Mouse (Mus musculus) embryonic facial prominence, embryonic 15.5 days (tissue): ENCODE results near the gene Arhgap10. TPM values are rescaled to one million over a fixed set of nuclear protein-coding genes. Genes with fewer than 3 reads are reported as not detected.

Experiments
- ATAC-seq: fragments of 200-750 bp; cut with Nextera tagmentation; 2 replicates; pipeline ENCODE4 v1.8.0; 2017; ENCODE audit warnings: low read depth, moderate TSS enrichment; ENCODE audit not compliant: insufficient number of reproducible peaks, low FRiP score, low TSS enrichment
- H3K27ac ChIP-seq: fragments of 300-500 bp; sonication (generic); replicated peaks from 2 replicates; pipeline ENCODE4 v1.5.1; 2015; ENCODE audit warnings: mild to moderate bottlenecking, inconsistent platforms
- H3K27me3 ChIP-seq: fragments of 300-500 bp; sonication (generic); 2 replicates; pipeline ENCODE4 v1.6.1; 2015; ENCODE audit warnings: inconsistent platforms
- H3K36me3 ChIP-seq: fragments of 300-500 bp; sonication (generic); 2 replicates; pipeline ENCODE4 v1.6.1; 2015; ENCODE audit warnings: mild to moderate bottlenecking, inconsistent platforms
- H3K4me1 ChIP-seq: fragments of 300-500 bp; sonication (generic); 2 replicates; pipeline ENCODE4 v1.6.1; 2015; ENCODE audit warnings: inconsistent platforms
- H3K4me2 ChIP-seq: fragments of 300-500 bp; sonication (generic); replicated peaks from 2 replicates; pipeline ENCODE4 v1.6.1; 2015; ENCODE audit warnings: mild to moderate bottlenecking, inconsistent platforms
- H3K4me3 ChIP-seq: fragments of 300-500 bp; sonication (generic); replicated peaks from 2 replicates; pipeline ENCODE4 v1.5.1; 2015; ENCODE audit warnings: mild to moderate bottlenecking, inconsistent platforms
- H3K9ac ChIP-seq: fragments of 300-500 bp; sonication (generic); 2 replicates; pipeline ENCODE4 v1.6.1; 2015; ENCODE audit warnings: inconsistent platforms
- H3K9me3 ChIP-seq: fragments of 300-500 bp; sonication (generic); replicated peaks from 2 replicates; pipeline ENCODE4 v1.6.1; 2016; ENCODE audit warnings: inconsistent platforms
- WGBS: fragments of 180-500 bp; shearing (Covaris S2); methylation state at CpG from one replicate; pipeline ENCODE4 v1.1.7; 2015; 5-methylcytosine and 5-hydroxymethylcytosine counted together
- polyA plus RNA-seq: library from polyadenylated mRNA; unstranded; fragments of >200 nt; fragmentation: Nextera tagmentation; extraction: Ambion mirVana; gene quantifications from 2 replicates; pipeline ENCODE4 v1.2.1, GENCODE M21; 2015

Gene Arhgap10
- polyA plus RNA-seq, 1 experiment from 2014 or later: 30.1 TPM

DNA sequence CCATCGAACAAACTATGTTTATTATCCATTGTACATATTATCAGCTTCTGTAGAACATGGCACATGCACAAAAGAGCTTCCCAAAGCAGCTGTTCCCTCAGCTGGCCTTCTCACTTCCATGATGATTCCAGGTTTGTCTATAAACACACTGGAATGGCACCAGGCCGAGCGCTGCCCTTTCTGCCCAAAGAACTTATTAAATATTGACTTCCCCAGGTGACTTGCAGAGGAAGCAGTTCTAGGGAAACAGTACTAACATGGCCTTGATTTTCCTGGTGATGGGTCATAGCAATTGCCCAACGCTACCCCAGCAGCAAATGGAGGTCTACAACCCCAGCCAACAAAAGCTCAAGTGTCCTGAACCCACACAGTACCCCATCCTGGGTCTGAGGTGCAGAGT, 239.5 kb downstream of the Arhgap10 start:
- H3K9me3 ChIP-seq: no peaks in the 10 kb centered on the region
- H3K4me1 ChIP-seq: peaks cover 4% of the 10 kb centered on the region; the same call in 1 of the 2 replicates
- H3K36me3 ChIP-seq: 0 out of 2 replicates have a peak, but pooled peaks cover 5% of the 10 kb centered on the region
- 91% methylated on average over 4 of the region's 4 CpGs for WGBS
- no peak for ATAC-seq
- no peak overlapping the region for H3K9ac ChIP-seq
- H3K4me2 ChIP-seq: no peak overlapping the region
- H3K27me3 ChIP-seq: no peaks in the 10 kb centered on the region
- H3K27ac ChIP-seq: no peak overlapping the region
- H3K4me3 ChIP-seq: no peak overlapping the region

DNA sequence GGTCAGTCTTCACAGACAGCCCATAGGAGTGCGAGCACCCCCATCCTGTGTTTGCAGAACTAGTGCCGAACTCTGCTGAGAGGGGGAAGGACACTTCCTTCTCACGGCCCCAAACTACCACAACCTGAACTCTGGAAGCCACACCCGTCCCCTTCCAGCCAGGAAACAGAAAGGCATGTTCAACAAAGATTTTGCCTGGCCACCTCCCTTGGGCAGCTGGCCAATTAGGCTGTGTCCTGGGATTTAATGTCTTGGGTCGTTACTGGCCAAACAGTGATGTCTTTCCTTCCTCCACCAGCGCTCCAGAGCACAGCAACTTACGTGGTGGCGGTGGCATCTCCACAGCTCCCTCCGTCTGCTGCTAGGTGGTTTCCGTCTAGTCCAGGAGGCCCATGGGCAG, 240.9 kb downstream of the Arhgap10 start:
- H3K9me3 ChIP-seq: no peaks in the 10 kb centered on the region
- 74% methylated on average over 10 of the region's 10 CpGs for WGBS
- ATAC-seq: no peak
- 0 out of 2 replicates have a peak, but pooled peaks cover 5% of the 10 kb centered on the region for H3K36me3 ChIP-seq
- H3K4me1 ChIP-seq: peaks cover 4% of the 10 kb centered on the region; the same call in 1 of the 2 replicates
- no peak overlapping the region for H3K4me2 ChIP-seq
- H3K4me3 ChIP-seq: no peak overlapping the region
- no peaks in the 10 kb centered on the region for H3K27me3 ChIP-seq
- H3K9ac ChIP-seq: no peak overlapping the region
- no peak overlapping the region for H3K27ac ChIP-seq

DNA sequence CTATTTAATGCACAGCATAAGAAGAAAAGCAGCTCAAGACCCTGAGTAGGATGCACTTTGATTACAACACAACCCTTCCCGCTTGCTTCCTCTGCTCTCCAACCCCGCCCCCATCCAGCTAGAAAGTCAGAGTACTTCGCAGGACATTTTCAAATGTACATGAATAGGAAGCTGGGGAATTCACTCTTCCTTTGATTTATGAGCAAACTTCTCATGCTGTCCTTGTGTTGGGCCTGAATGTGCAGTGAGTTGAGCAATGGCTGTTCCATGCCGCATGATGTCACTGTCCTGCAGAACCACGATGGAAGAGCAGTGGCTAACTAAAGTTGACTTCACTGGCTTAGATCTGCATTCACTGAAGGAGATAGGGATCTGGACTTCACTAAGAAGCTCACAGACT, 242.2 kb downstream of the Arhgap10 start:
- 85% methylated on average over 5 of the region's 5 CpGs for WGBS
- Histone ChIP-seq H3K4me1 (peaks cover 4% of the 10 kb centered on the region; the same call in 1 of the 2 replicates), H3K36me3 (peaks cover 12% of the 10 kb centered on the region; the same call in 1 of the 2 replicates), H3K27me3 (no peaks in the 10 kb centered on the region), H3K27ac (no peak overlapping the region), H3K9me3 (no peaks in the 10 kb centered on the region), H3K4me3 (no peak overlapping the region), H3K9ac (no peak overlapping the region), H3K4me2 (no peak overlapping the region)
- no peak for ATAC-seq

DNA sequence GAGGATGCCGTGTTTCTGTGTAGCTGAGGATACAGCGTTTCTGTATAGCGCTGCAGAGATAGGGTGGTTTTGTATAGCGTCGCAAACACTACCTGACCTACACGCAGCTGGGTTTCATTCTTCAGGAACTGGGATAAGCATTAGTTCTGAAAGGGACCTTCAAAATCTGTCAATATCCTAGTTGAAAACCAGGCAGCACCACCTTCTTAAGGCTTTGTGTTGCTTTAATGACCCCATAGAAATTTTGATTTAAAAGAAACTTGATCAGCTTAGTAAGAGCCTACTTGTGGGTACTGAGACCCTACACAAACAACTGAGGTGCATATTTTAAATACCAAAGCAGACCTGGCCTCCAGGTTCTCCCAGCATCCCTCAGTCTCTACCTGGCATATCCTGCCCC, 245.6 kb downstream of the Arhgap10 start:
- H3K9ac ChIP-seq: no peak overlapping the region
- H3K27me3 ChIP-seq: no peaks in the 10 kb centered on the region
- no peak for ATAC-seq
- no peak overlapping the region for H3K4me3 ChIP-seq
- no peak overlapping the region for H3K4me2 ChIP-seq
- H3K36me3 ChIP-seq: peaks cover 19% of the 10 kb centered on the region
- H3K9me3 ChIP-seq: no peaks in the 10 kb centered on the region
- H3K4me1 ChIP-seq: 0 out of 2 replicates have a peak, but pooled peaks cover 3% of the 10 kb centered on the region
- WGBS: 80% methylated on average over 6 of the region's 6 CpGs
- H3K27ac ChIP-seq: no peak overlapping the region

DNA sequence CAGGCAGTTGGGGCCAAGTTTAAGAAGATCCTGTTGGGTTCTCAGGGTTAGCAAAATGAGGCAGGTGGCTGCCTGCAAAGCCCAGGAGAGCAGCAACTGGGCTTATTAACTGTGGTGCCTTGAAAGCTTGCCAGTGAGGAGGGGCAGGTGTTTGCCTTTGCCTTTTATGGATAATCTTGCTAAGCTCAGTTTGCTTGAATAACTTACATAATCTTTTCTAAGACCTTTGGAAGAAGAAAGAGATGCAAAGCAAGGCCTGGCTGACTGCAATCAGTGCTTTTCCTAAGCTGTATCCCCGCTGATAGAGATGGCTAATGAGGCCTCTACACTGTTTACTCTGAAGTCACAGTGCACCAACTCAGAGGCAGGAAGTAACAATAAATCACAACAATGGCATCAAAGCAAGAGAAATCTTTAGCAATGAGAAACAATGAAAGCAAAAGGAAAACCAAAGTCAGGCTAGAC, 249.8 kb downstream of the Arhgap10 start:
- Histone ChIP-seq H3K36me3 (peaks cover 17% of the 10 kb centered on the region), H3K4me3 (no peak overlapping the region), H3K9me3 (no peaks in the 10 kb centered on the region), H3K27ac (no peak overlapping the region), H3K9ac (no peak overlapping the region), H3K27me3 (no peaks in the 10 kb centered on the region), H3K4me2 (no peak overlapping the region), H3K4me1 (0 out of 2 replicates have a peak, but pooled peaks cover 3% of the 10 kb centered on the region)
- no peak for ATAC-seq
- 66% methylated on average over 1 of the region's 1 CpGs for WGBS

DNA sequence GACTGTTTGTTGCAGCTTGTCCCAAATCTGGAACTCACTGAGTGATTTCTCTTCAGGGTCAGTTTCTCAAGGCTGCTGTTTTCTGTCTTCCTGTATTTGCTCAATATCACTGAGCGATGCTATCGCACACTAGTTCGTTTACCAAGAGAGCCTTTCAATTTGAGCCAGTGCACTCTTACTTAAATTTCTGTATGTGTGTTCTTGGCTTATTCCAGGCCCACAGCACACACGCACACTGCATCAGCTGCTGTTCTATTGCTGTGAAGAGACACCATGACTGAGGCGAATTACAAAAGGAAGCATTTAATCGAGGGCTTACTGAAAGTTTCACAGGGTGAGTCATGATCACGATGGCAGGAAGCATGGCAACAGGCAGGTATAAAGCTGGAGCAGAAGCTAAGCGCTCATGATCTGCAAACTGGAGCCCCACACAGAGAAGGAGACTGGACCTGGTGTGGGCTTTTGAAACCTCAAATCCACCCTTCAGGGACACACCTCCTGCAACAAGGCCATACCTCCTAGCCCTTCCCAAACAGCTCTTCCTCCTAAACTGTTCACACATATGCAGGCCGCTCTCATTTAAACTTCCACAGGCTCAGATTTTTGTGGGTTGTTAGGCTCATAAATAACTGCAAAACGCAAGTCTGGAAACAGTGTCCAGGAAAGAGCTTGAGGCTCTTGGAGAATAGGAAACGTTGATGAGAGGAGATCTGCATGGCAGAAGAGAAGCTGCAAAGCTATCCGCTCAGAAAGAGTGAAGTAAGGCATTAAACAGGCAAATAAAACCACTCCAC, 255.3 kb downstream of the Arhgap10 start:
- 73% methylated on average over 12 of the region's 12 CpGs for WGBS
- no peak for ATAC-seq
- Histone ChIP-seq H3K4me2 (no peak overlapping the region), H3K36me3 (peaks cover 23% of the 10 kb centered on the region; the same call in 1 of the 2 replicates), H3K27ac (no peak overlapping the region), H3K4me1 (no peaks in the 10 kb centered on the region), H3K9me3 (no peaks in the 10 kb centered on the region), H3K27me3 (no peaks in the 10 kb centered on the region), H3K4me3 (no peak overlapping the region), H3K9ac (no peak overlapping the region)

DNA sequence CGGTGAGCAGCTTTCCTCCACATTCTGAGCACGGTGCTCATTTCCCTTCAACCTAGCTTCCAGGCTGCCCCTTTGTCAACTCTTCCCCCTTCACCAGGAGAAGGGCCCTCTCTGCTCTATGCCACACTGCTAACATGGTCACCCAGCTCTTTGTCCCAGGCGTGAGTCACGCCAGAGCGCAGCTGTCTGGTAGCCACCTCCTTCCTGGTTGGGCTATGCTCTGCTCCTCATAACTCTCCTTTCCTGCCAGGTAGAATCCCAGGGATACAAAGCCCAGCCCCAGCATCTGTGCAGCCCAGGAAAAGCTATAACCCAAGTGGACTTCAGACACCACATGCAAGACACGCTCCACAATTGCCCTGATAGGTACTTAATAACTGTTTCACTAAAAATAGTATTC, 256.5 kb downstream of the Arhgap10 start:
- no peak for ATAC-seq
- no peak overlapping the region for H3K27ac ChIP-seq
- no peaks in the 10 kb centered on the region for H3K9me3 ChIP-seq
- H3K27me3 ChIP-seq: no peaks in the 10 kb centered on the region
- 93% methylated on average over 6 of the region's 6 CpGs for WGBS
- H3K4me3 ChIP-seq: no peak overlapping the region
- H3K4me1 ChIP-seq: no peaks in the 10 kb centered on the region
- no peak overlapping the region for H3K4me2 ChIP-seq
- H3K9ac ChIP-seq: no peak overlapping the region
- H3K36me3 ChIP-seq: peaks cover 31% of the 10 kb centered on the region

DNA sequence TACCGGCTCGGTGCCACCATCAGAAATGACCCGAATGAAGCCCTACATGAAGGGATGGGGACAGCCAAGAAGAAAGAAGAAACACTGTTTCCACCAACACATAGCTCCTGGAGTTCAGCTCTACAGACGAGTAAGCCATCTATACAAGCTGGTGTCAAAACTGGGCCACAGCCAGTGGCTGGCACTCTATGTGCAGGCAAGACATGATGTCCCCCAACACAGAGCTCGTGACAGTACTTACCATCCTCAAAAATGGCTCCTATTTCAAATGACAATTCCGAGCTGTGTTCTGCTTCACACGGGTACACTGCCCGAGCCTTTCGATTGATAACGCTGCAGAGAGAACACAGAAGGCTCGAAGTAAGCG, 260.7 kb downstream of the Arhgap10 start:
- ATAC-seq: no peak
- 94% methylated on average over 12 of the region's 12 CpGs for WGBS

DNA sequence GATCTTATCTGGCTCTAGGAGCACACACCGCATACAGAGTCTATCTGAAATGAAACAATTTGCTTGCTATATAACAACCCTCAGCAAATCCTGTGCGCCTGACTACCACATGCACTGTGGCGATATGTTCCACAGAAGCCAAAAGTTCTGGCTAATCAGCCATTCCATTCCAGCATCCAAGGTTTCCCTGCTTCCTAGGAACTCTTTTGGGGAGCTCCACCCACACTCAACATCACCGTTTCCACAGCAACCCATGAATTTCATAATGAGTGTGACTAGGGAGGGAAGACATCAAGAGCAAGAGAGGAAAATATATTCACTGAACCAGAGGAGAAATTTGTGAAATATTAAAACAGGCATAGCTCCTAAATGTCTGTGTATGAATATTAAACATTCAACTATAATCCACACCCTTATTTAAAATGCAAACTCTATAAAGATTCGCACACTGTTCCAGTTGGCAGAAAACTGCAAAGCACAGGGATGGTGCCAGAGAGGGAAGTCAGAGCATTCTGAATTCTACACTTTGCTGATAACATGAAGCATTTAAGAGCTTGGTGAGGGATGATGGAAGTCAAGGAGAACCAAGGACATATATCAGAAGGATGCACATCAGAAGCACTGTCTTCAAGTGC, 261.2 kb downstream of the Arhgap10 start:
- no peaks in the 10 kb centered on the region for H3K4me1 ChIP-seq
- 85% methylated on average over 5 of the region's 5 CpGs for WGBS
- peaks cover 46% of the 10 kb centered on the region for H3K36me3 ChIP-seq
- H3K9ac ChIP-seq: no peak overlapping the region
- no peaks in the 10 kb centered on the region for H3K9me3 ChIP-seq
- no peak overlapping the region for H3K4me2 ChIP-seq
- ATAC-seq: no peak
- no peak overlapping the region for H3K4me3 ChIP-seq
- no peaks in the 10 kb centered on the region for H3K27me3 ChIP-seq
- H3K27ac ChIP-seq: no peak overlapping the region

More for the DNA sequence above, 260.7 kb downstream of the Arhgap10 start:
- no peak overlapping the region for H3K4me3 ChIP-seq
- H3K27me3 ChIP-seq: no peaks in the 10 kb centered on the region
- H3K4me1 ChIP-seq: no peaks in the 10 kb centered on the region
- H3K27ac ChIP-seq: no peak overlapping the region
- H3K4me2 ChIP-seq: no peak overlapping the region
- peaks cover 45% of the 10 kb centered on the region for H3K36me3 ChIP-seq
- no peak overlapping the region for H3K9ac ChIP-seq
- no peaks in the 10 kb centered on the region for H3K9me3 ChIP-seq

DNA sequence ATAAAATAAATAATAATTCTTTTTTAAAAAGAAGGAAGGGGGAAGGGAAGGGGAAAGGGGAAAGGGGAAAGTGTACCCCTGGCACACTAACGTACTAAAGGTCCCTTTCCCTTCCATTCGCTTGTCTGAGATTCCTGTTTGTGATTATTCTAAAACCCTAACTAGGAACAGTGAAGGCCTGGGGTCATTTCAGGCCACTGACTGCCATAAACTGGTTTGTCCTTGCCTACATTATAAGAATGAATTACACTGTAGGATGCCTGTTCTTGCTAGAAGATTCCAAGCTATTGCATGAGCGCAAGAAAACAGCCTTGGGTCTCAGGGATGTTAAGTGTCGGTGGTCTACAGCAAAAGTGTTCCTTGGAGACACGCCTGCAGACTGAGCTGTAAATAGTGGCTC, 263.3 kb downstream of the Arhgap10 start:
- no peak overlapping the region for H3K9ac ChIP-seq
- no peak for ATAC-seq
- no peaks in the 10 kb centered on the region for H3K4me1 ChIP-seq
- H3K4me2 ChIP-seq: no peak overlapping the region
- H3K9me3 ChIP-seq: no peaks in the 10 kb centered on the region
- 75% methylated on average over 5 of the region's 5 CpGs for WGBS
- H3K36me3 ChIP-seq: peaks cover 50% of the 10 kb centered on the region
- no peak overlapping the region for H3K27ac ChIP-seq
- H3K4me3 ChIP-seq: no peak overlapping the region
- H3K27me3 ChIP-seq: no peaks in the 10 kb centered on the region

DNA sequence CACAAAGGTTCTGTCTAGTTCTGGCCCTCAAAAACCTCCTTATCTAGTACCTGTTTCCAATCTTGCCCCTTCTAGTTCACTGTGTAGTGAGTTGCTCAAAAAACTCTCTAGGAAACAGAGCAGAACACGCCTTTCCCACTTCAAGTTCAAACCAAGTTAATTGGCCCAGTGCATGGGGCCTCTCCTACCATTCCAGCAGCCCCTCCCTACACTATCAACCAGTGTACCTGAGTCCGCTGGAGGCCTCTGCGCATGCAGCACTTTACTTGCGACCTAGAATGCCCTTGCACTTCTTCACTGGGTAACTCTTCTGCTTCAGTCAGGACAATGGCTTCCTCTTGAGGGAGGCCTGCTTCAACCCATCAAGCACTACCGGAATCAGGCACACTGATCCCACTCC, 266.6 kb downstream of the Arhgap10 start:
- no peaks in the 10 kb centered on the region for H3K27me3 ChIP-seq
- no peak overlapping the region for H3K4me3 ChIP-seq
- ATAC-seq: no peak
- no peak overlapping the region for H3K27ac ChIP-seq
- H3K36me3 ChIP-seq: peaks cover 48% of the 10 kb centered on the region
- WGBS: 89% methylated on average over 5 of the region's 5 CpGs
- no peak overlapping the region for H3K9ac ChIP-seq
- H3K4me1 ChIP-seq: no peaks in the 10 kb centered on the region
- no peak overlapping the region for H3K4me2 ChIP-seq
- no peaks in the 10 kb centered on the region for H3K9me3 ChIP-seq
